Mouse (Mus musculus): Measurements from ENCODE around the gene B830017H08Rik.

DNA sequence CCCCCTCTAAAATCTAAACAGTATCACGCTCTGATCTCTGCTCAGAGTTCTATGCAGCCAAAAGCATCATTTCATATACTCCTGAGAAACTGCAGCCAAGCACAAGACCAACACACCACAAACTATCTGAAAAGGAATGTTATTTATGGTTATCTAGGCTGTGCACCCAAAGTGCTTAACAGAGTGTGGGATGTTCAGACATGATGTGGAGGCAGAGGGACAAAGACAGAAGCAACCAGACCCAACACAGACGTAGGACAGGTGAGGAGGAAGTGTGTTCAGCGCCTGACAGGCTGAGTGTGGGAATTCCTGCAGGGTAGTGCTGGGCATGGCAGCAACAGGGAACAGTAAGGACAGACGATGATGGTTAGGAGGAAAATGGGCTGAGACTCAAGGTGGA is 46.6 kb downstream of the B830017H08Rik start:
- no peak for TF ChIP-seq CTCF (IDR thresholded peaks at IDR 0.05; ENCODE audit: low read depth)
- TF ChIP-seq EP300 (IDR thresholded peaks at IDR 0.05; ENCODE audit: low read depth) = no peak

Measured in liver, embryonic 14.5 days (tissue).